Mouse (Mus musculus) naive thymus-derived CD4-positive, alpha-beta T cell, adult 2 months (primary cell): ENCODE data around the gene Nr4a3.
A peak's percentile ranks its signal among the peaks of the same experiment; 100 is the strongest.

Source experiments
- DNase-seq: peaks from one replicate; pipeline ENCODE4 v3.0.0-alpha.2; 2011; ENCODE audit warnings: low read depth

The Nr4a3 gene

GRCm38 (mm10) chr4:48044491-48045211 is at the start of gene Nr4a3:
Nr4a3 (plus strand) TSS chr4:48045153.
- peak; percentile 96 for DNase-seq

- DNase-seq: no peak
Measured at GRCm38 (mm10) chr4:48002969-48003368, 42.0 kb upstream of the Nr4a3 start.

GRCm38 (mm10) chr4:48003456-48003855 is 41.5 kb upstream of the Nr4a3 start:
- DNase-seq: no peak

DNA sequence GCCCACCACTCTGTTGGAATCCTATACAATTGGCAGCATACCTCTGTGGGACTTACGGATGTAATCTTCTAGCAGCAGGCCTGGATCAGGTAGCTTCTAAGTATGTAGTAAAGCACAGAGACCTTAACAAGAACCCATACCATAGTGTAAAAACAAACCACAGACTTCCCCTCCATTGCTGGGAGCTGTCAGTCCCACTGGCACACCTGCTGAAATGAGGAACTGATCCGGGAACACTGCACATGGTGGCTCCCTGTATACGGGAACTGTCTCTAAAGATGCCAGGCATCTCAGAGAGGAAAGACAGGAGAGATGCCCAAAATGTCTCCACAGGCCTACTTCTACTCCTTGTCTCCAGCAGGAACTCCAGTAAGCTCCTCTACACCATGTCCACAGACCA is 38.6 kb upstream of the Nr4a3 start:
- DNase-seq: no peak

GRCm38 (mm10) chr4:48012209-48012608 is 32.7 kb upstream of the Nr4a3 start:
- DNase-seq: peak; percentile 77

DNA sequence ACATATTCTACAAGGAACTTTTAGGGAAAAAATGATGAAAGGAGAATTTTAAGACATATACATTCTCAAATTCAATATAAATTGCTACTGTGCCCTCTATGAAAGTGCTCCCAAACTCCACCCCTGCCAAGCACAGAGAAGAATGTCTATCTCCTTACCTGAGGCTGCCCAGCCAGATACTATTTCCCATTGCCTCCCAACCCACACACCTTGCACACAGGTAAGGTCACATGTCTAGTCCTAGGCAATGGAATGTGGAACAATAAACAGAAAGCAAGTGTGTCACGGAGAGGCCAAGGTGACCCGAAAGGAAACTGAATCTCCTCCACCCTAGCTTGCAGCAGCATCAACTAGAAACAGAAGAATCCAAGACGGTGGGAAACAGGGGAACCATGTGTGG is 22.0 kb upstream of the Nr4a3 start:
- no peak for DNase-seq

DNA sequence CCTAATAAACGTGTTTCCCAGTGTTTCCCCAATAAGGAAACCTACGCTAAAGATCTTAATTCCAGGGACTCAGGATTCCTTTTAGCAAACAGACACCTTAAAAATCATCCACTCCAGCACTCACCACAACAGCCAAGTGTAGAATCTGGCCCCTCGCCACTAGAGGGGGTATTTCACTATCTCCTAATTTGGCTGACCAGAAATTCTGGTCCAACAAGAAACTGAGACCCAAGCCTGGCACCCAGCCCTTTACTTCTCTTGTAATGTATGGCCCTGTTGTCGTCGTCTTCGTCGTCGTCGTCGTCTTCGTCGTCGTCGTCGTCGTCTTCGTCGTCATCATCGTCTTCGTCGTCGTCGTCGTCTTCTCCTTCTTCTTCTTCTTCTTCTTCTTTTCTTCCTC is 15.3 kb upstream of the Nr4a3 start:
- DNase-seq: peak; percentile 81

GRCm38 (mm10) chr4:48034287-48034686 is 10.7 kb upstream of the Nr4a3 start:
- peak; percentile 59 for DNase-seq

DNA sequence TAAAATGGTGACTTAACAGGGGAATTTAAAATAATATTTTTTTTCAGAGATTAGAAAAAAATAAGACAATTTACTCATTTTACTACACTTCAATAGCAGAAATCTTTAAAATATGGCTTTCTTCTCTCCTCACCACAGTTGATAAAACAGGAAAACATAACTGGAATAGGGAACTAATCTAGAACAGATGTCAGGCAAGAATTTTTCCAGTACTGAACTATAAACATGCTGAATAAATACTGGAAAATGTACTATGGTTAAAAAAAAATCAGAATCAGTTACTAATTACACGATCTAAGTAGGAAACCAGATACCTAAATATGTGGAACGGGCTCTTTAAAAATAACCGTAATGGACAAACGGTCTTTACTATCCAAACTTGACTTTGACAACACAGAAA is 7.3 kb upstream of the Nr4a3 start:
- DNase-seq: no peak

DNA sequence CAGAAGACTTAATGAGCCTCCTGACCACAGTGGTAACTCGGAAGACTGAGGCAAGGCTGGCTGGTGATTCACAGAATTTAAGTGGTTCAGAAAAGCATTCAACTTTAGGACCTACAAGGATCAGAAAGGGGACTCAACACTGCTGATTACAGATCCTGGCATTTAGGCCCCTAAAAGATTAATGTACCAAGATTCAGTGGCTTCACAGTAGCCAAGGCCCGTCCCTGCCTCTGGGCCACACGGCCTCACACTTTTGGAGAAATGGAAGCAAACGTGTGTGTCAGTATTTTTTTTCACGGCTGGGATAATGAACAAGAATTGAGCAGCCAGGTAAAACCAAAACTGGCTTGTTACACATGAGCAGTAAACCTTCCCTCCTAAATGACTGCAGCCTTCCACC is 6.1 kb upstream of the Nr4a3 start:
- DNase-seq: peak; percentile 15

DNA sequence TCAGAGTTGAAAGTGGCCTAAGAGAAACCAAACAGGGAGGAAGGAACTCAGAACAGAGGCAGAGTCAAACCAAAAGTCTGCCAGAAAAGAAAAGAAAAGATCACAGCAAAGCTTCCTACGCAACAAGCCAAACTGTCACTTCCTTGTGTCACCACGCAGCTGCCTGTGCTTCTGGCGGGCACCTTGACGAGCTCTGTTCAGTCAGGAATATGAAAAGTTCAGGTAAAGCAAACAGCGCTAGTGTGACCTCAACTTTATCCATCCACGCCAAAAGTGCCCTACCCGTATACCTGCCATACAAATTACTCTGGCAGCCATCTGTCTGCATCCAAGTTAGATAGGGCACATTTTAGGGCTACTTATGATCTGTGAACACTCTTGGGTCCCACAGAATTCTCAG is 5.2 kb upstream of the Nr4a3 start:
- DNase-seq: peak; percentile 86

DNA sequence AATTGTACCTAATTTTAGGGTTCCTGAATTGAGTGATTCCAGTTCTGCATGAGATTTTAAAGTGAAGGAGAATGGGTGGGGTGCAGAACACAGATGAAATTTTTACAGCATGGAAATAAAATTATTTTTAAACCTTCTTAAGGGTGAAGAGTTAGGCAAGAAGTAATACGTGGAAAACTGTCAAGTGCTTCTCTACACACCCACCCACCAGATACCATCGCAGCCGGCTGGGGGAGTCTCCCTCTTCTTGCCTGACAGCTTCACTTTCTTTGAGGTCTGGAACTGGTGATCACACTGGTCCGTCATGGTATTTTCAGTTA is 2.5 kb upstream of the Nr4a3 start:
- no peak for DNase-seq

DNA sequence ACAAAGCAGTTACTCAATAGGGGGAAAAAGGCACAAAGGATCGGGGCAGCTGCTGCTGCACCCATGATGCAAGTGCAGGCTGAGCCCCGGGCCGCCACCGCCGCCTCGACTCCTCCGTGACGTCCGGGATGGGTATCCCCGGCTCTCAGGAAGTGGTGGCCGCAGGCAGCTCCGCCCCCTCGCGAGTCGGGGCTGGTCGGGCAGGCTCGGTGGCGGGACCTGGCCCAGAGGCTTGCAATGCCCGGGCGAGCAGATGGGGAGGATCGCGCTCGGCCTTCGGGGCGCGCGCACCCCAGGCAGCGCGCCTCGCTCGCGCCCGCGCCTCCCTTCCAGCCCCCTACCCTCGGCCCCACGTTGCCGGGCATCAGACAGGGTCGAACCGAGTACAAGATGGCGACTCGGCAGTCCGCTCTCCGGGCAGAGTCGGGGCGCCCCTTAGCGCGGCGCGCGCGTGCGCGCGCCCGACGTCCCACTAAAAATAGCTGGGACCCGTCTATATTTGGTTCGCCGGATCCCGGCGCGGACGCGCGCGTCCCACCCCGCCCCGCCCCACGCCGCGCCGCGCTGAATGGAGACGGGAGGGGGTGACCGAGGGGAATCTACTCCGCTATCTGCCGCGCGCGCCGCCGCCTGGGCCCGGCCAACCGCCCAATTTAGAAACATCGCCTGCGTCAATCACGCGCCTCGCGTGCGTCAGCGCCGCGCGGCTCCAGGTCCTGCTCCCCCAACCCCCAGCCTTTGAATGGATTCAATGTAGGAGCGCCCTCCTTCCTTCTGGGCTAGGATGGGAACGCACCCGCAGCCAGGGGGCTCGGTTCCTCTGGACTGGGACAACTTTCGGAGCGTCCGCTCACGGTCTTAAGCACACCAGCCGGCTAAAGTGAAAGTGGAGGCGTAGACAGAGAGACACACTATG is 1.9 kb upstream of the Nr4a3 start:
- peak; percentile 99 for DNase-seq

- no peak for DNase-seq
Measured at GRCm38 (mm10) chr4:48044141-48044490, 837 bp upstream of the Nr4a3 start.

GRCm38 (mm10) chr4:48045281-48045720 is 348 bp downstream of the Nr4a3 start:
- no peak for DNase-seq

- DNase-seq: peak; percentile 77
Measured at GRCm38 (mm10) chr4:48045721-48046460, 938 bp downstream of the Nr4a3 start.

- DNase-seq: peak; percentile 70
Measured at GRCm38 (mm10) chr4:48046461-48046901, 1.5 kb downstream of the Nr4a3 start.

- peak; percentile 77 for DNase-seq
Measured at GRCm38 (mm10) chr4:48047136-48047765, 2.3 kb downstream of the Nr4a3 start.

DNA sequence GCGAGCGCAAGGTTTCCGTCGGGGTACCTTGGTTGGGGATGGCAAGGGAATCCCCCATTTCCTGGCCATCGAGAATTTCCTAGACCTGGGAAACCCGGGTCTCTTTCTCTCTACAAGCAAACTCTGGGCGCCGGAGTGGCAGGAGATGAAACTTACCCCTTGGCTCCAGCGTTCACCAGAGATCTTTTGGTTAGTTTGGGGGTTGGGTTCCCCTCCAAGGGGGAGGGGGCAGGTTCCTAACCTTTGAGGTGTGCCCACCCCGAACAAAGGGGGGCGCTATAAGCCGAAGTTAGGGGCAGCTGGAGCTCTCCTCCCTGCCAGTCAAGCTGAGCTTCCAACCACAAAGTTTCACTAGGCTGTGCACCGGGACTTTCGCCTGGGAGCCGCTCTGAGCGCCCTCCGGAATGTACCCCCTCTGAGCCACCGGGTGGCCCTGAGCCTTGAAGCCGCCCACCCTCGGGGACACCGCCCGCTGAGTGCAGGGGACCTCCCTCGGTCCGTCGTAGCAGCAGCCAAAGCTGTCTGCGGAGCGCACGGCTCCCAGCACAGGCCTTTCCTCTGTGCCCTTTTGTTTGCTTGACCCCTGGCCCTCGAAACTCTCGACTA is 2.9 kb downstream of the Nr4a3 start:
- DNase-seq: peak; percentile 64

GRCm38 (mm10) chr4:48048456-48049315 is 3.7 kb downstream of the Nr4a3 start:
- peak; percentile 49 for DNase-seq

DNA sequence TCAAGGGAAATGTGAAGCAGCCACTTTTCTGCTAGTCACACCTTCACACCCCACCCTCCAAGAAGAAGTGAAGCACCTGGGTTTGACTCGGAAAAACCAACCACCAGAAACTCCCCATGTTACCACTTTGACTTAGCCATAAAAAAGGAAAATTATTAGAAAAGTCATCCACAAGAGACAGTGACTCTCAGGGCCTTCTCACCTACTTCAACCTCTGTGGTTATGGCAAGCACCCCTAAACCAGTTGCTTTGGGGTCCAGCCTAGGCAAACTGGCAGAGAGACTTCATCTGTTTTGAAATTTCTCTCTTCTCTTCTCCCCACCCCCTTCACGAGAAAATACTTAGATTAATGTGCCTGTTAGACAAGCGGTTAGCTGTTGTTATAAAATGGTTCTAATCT is 5.1 kb downstream of the Nr4a3 start:
- no peak for DNase-seq
